Mouse (Mus musculus) heart, postnatal 0 days (tissue): Measurements from ENCODE around the gene Vwa7. TPM values are rescaled to one million over a fixed set of nuclear protein-coding genes. Genes with fewer than 3 reads are reported as not detected.
"Not testable (repeated sequence)": the region's sequence is repeated elsewhere in the genome, so short reads cannot be mapped to it uniquely, and the experiment has no call there.

Source experiments
- ATAC-seq: fragments of 200-750 bp; cut with Nextera tagmentation; 2 replicates; pipeline ENCODE4 v1.8.0; 2017; ENCODE audit warnings: low read depth, moderate number of reproducible peaks, moderate library complexity; ENCODE audit not compliant: insufficient read depth
- DNase-seq: peaks from one replicate; pipeline ENCODE4 v3.0.0-alpha.2; 2016; ENCODE audit warnings: low spot score
- H3K27ac ChIP-seq: fragments of 300-500 bp; sonication (generic); 2 replicates; pipeline ENCODE4 v1.5.1; 2014; ENCODE audit warnings: low read depth, mild to moderate bottlenecking
- H3K27me3 ChIP-seq: fragments of 300-500 bp; sonication (generic); 2 replicates; pipeline ENCODE4 v1.6.1; 2014; ENCODE audit warnings: low read length, mixed read lengths; ENCODE audit not compliant: control insufficient read depth, insufficient read depth
- H3K36me3 ChIP-seq: fragments of 300-500 bp; sonication (generic); replicated peaks from 2 replicates; pipeline ENCODE4 v1.6.1; 2014; ENCODE audit warnings: low read length, mixed read lengths; ENCODE audit not compliant: control insufficient read depth, insufficient read depth
- H3K4me1 ChIP-seq: fragments of 300-500 bp; sonication (generic); 2 replicates; pipeline ENCODE4 v1.6.1; 2014; ENCODE audit warnings: antibody characterized with exemption; ENCODE audit not compliant: control insufficient read depth, insufficient read depth
- H3K4me2 ChIP-seq: fragments of 300-500 bp; sonication (generic); 2 replicates; pipeline ENCODE4 v1.6.1; 2014; ENCODE audit warnings: low read depth, mild to moderate bottlenecking, low read length, moderate library complexity
- H3K4me3 ChIP-seq: fragments of 300-500 bp; sonication (generic); 2 replicates; pipeline ENCODE4 v1.5.1; 2014; ENCODE audit warnings: low read depth, low read length
- H3K9ac ChIP-seq: fragments of 300-500 bp; sonication (generic); replicated peaks from 2 replicates; pipeline ENCODE4 v1.6.1; 2014; ENCODE audit warnings: low read depth, low read length, mixed read lengths
- H3K9me3 ChIP-seq: fragments of 300-500 bp; sonication (generic); replicated peaks from 2 replicates; pipeline ENCODE4 v1.6.1; 2016; ENCODE audit warnings: low read length; ENCODE audit not compliant: control insufficient read depth
- CTCF ChIP-seq: IDR thresholded peaks from 2 replicates; pipeline ENCODE4 v1.5.1; 2016; ENCODE audit warnings: antibody characterized with exemption, control low read depth, low read depth
- EP300 ChIP-seq: IDR thresholded peaks from 2 replicates; pipeline ENCODE4 v1.6.1; 2016; ENCODE audit warnings: antibody characterized with exemption, low read depth
- WGBS: fragments of 180-500 bp; shearing (Covaris S2); extraction: QIAGEN DNeasy Blood & Tissue Kit; methylation state at CpG from one replicate; pipeline ENCODE4 v1.1.7; 2014; 5-methylcytosine and 5-hydroxymethylcytosine counted together
- polyA plus RNA-seq: library from polyadenylated mRNA; unstranded; fragments of >200 nt; fragmentation: Nextera tagmentation; extraction: Ambion mirVana; gene quantifications from 2 replicates; pipeline ENCODE4 v1.2.1, GENCODE M21; 2015
- total RNA-seq: library from RNA; depleted of rRNA; stranded (reverse); fragments of >200 nt; gene quantifications from 2 replicates; pipeline ENCODE4 v1.2.3, GENCODE M21; 2014; ENCODE audit warnings: low replicate concordance

Gene Vwa7
- total and polyA plus RNA-seq, 2 experiments from 2014 or later, result 0.63 to 0.92 TPM

DNA sequence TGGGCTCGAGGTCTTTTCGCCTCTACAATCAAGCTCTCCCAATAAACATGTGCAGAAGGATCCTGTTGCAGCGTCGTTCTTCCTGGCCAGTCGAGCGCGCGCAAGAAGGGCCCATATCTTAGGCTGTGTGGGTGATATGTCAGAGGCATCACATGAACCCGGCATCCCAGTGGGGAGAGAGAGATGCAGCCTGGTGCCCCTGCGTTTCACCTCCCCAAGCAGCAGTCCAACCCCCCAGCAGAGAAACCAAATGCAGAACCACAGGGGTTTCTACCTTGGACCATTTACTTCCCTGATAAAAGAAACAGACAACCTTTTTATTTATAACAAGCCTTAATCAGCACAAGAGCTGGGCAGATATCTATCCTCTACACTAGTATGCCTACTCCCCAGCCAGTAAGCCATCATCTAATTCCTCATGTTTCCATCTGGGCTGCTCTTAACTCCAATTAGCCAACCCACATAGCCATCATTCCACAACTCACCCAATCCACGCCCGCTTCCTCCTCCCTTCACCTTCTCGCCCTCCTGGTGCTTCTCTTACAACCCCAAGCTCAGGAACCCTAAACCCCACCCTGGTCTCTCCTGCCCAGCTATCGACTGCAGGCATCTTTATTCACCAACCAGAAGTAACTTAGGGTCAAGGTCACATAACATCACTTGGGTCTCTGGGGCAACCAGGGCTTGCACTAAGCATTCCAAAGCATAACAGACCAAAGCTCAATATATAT is 19.8 kb upstream of the Vwa7 start:
- H3K27ac ChIP-seq, result no peak overlapping the region
- H3K9me3 ChIP-seq, result no peaks in the 10 kb centered on the region
- DNase-seq, result no peak
- H3K9ac ChIP-seq, result no peak overlapping the region; the same call in 1 of the 2 replicates
- 0 out of 2 replicates have a peak overlapping the region, but pooled peaks have one; percentile 3 for H3K4me2 ChIP-seq
- H3K27me3 ChIP-seq, result no peaks in the 10 kb centered on the region
- H3K4me3 ChIP-seq, result no peak overlapping the region
- peaks cover 16% of the 10 kb centered on the region; the same call in 1 of the 2 replicates for H3K36me3 ChIP-seq
- peaks cover 18% of the 10 kb centered on the region for H3K4me1 ChIP-seq
- WGBS, result 85% methylated on average over 12 of the region's 14 CpGs
- ATAC-seq, result no peak
- TF ChIP-seq CTCF, result no peak
- no peak for TF ChIP-seq EP300

DNA sequence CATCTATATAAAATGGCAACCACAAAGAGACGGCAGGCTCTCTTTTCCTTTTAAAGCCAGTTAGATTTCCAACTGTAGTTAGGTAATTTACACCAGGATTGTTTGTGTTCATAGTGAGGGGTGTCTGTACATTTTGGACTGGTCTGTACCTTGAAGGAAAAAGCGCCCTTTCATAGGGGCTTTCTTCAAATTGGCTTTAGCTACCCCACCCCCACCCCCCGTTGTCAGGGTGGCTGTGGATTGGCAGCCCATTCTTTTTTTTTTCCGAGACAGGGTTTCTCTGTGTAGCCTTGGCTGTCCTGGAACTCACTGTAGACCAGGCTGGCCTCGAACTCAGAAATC is 19.3 kb upstream of the Vwa7 start:
- Histone ChIP-seq H3K4me1 (peaks cover 21% of the 10 kb centered on the region), H3K27ac (no peak overlapping the region), H3K4me3 (no peak overlapping the region), H3K4me2 (0 out of 2 replicates have a peak overlapping the region, but pooled peaks have one; percentile 3), H3K9me3 (no peaks in the 10 kb centered on the region), H3K9ac (no peak overlapping the region; the same call in 1 of the 2 replicates), H3K36me3 (peaks cover 16% of the 10 kb centered on the region; the same call in 1 of the 2 replicates), H3K27me3 (no peaks in the 10 kb centered on the region)
- TF ChIP-seq EP300 (no peak), CTCF (no peak)
- ATAC-seq, result no peak
- DNase-seq, result no peak
- 88% methylated on average over 5 of the region's 5 CpGs for WGBS

DNA sequence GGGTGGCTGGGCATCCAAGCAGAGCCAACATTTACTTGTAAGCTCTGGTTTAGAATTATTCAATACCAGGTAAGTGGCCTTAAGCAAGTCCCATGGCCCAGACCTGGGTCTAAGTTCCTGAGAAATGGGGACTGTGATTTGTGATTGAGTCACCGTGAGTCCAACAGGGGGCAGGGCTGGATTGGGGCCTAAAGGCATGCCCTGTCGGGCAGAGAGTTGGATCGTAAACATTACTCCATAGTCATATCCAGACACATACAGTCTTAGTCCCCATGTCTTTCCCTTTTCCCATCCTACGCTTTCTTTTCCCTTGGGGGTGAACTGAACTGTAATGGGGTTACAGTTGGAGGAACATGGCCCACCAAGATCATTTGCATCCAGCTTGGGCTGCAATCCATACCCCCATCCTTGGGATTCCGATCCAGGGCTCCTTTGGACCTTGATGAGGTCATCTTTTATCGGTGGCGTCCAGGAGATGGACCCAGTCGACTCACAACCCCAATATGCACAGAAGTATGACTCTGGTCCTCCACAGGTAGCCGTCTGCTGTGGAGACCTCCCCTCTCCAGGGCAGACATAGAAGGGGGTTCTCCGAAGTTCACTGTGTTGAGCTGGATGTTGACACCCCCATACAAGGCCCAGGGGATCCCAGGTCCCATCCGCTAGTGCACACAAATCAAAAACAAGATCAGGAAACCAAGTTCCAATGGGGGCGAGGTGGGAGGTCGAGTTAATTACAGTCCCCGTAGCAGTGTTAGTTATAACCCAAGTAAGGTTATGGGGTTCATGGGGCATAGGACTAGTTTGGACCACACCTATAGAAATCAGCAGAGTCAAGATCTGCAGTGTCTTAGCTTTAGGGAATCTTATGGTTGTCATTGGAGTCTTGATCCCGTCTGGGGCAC is 17.6 kb upstream of the Vwa7 start:
- Histone ChIP-seq H3K27me3 (no peaks in the 10 kb centered on the region), H3K4me1 (peaks cover 29% of the 10 kb centered on the region), H3K4me3 (peak overlapping the region; percentile 41; the same call in 1 of the 2 replicates), H3K27ac (no peak overlapping the region), H3K36me3 (peaks cover 16% of the 10 kb centered on the region; the same call in 1 of the 2 replicates), H3K4me2 (peak overlapping the region; percentile 98), H3K9me3 (no peaks in the 10 kb centered on the region), H3K9ac (peak overlapping the region; percentile 30)
- ATAC-seq, result no peak
- DNase-seq, result no peak
- TF ChIP-seq CTCF (no peak), EP300 (no peak)
- WGBS, result 85% methylated on average over 15 of the region's 15 CpGs

DNA sequence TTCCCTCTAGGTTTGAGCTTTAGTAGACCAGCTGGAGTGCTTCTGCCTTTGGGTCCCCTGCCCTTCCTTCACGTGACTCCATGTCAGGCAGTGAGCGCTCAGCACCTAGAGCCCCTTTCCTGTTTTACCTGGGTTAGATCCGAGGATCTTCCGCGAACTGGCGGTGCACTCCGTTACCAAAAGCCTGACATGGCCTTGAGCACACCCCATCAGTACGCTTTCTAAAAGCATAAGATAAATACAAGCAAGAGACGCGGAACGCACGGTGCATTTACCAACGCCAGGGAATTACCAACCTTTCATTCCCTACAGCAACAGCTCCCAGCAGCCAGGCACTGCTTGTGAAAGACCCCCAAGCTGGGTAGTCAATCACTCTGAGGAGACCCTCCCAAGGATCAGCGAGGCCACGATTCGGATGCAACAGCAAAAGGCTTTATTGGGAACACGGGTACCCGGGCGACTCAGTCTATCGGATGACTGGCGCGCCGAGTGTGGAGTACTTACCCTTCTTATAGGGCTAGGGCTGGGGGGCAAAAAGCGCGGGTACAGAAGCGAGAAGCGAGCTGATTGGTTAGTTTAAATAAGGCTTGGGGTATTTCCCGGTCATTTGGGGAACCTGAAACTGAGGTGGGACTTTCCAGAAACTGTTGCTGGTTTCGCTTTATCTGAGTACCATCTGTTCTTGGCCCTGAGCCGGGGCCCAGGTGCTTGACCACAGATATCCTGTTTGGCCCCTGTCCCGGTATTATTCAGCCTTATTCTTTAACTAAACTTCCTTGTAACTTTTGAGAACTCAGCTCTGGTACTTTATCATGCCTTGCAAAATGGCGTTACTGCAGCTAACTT is 16.3 kb upstream of the Vwa7 start:
- H3K36me3 ChIP-seq, result peaks cover 28% of the 10 kb centered on the region
- H3K9me3 ChIP-seq, H3K27me3 ChIP-seq, ATAC-seq, DNase-seq: not testable (repeated sequence)
- peak overlapping the region; percentile 98 for H3K4me2 ChIP-seq
- WGBS, result 18% methylated on average over 28 of the region's 32 CpGs
- peak overlapping the region; percentile 88 for H3K9ac ChIP-seq
- H3K27ac ChIP-seq, result peak overlapping the region; percentile 99
- H3K4me3 ChIP-seq, result peak overlapping the region; percentile 97
- H3K4me1 ChIP-seq, result peaks cover 29% of the 10 kb centered on the region
